Mouse (Mus musculus) liver, embryonic 12.5 days (tissue): ENCODE results near the gene Mettl16. TPM values are rescaled to one million over a fixed set of nuclear protein-coding genes. Genes with fewer than 3 reads are reported as not detected.

Experiments used
- ATAC-seq: fragments of 200-750 bp; cut with Nextera tagmentation; 2 replicates; pipeline ENCODE4 v1.8.0; 2017; ENCODE audit warnings: moderate number of reproducible peaks, mild to moderate bottlenecking, moderate library complexity
- H3K27ac ChIP-seq: fragments of 300-500 bp; sonication (generic); 2 replicates; pipeline ENCODE4 v1.5.1; 2016; ENCODE audit warnings: mild to moderate bottlenecking
- H3K27me3 ChIP-seq: fragments of 300-500 bp; sonication (generic); replicated peaks from 2 replicates; pipeline ENCODE4 v1.6.1; 2016; ENCODE audit warnings: mild to moderate bottlenecking, moderate library complexity
- H3K36me3 ChIP-seq: fragments of 300-500 bp; sonication (generic); 2 replicates; pipeline ENCODE4 v1.6.1; 2016; ENCODE audit warnings: mild to moderate bottlenecking, moderate library complexity
- H3K4me1 ChIP-seq: fragments of 300-500 bp; sonication (generic); 2 replicates; pipeline ENCODE4 v1.6.1; 2016
- H3K4me2 ChIP-seq: fragments of 300-500 bp; sonication (generic); 2 replicates; pipeline ENCODE4 v1.6.1; 2016; ENCODE audit warnings: mild to moderate bottlenecking, moderate library complexity
- H3K4me3 ChIP-seq: fragments of 300-500 bp; sonication (generic); 2 replicates; pipeline ENCODE4 v1.5.1; 2016; ENCODE audit warnings: mild to moderate bottlenecking, moderate library complexity
- H3K9ac ChIP-seq: fragments of 300-500 bp; sonication (generic); 2 replicates; pipeline ENCODE4 v1.6.1; 2016; ENCODE audit warnings: mild to moderate bottlenecking, moderate library complexity
- H3K9me3 ChIP-seq: fragments of 300-500 bp; sonication (generic); replicated peaks from 2 replicates; pipeline ENCODE4 v1.6.1; 2016; ENCODE audit warnings: mild to moderate bottlenecking, moderate library complexity
- WGBS: fragments of 180-500 bp; shearing (Covaris S2); methylation state at CpG from one replicate; pipeline ENCODE4 v1.1.7; 2016; ENCODE audit not compliant: insufficient replicate concordance; 5-methylcytosine and 5-hydroxymethylcytosine counted together
- polyA plus RNA-seq: library from polyadenylated mRNA; unstranded; fragments of >200 nt; fragmentation: Nextera tagmentation; extraction: Ambion mirVana; gene quantifications from 2 replicates; pipeline ENCODE4 v1.2.1, GENCODE M21; 2016

Mettl16 gene
- polyA plus RNA-seq, 1 experiment from 2014 or later: 46.6 TPM

DNA sequence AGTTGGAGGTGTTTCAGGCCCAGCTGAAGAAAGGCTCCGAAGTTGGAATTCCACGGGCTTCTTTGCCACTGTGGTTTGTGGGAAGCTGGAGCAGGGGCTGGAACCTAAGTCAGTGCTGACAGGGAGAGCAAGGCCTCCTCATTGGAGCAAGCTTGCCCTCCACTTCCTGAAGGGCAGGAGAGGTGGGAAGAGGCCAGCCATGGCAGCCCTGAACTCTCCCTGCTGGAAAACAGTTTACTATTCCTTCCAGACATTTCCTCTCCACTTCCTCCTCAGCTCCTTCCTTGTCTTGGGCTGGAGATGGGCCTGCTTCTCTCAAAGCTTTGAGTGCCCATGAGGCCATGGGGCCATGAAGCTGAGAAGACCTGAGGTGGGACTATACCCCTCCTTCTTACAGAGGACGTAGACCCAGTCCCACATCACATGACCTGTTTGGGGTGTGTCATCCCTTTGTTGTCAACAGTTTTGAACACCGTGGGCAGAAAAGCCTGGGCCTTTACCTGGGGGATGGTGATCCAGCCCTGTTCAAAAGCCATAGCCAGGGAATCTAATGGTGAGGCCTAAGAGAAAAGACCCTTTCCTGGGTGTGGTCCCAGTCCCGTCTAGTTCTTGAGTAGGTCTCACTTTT lies 64.1 kb downstream of the Mettl16 start:
- Histone ChIP-seq H3K9me3 (no peaks in the 10 kb centered on the region), H3K9ac (peak overlapping the region; percentile 15), H3K36me3 (peaks cover 7% of the 10 kb centered on the region), H3K27ac (peak overlapping the region; percentile 96), H3K4me3 (no peak overlapping the region), H3K4me2 (no peak overlapping the region), H3K27me3 (no peaks in the 10 kb centered on the region), H3K4me1 (peaks cover 86% of the 10 kb centered on the region)
- 39% methylated on average over 5 of the region's 5 CpGs for WGBS
- ATAC-seq: no peak

- Histone ChIP-seq H3K9ac (peak overlapping the region; percentile 15; the same call in 1 of the 2 replicates), H3K27me3 (no peaks in the 10 kb centered on the region), H3K4me1 (peaks cover 80% of the 10 kb centered on the region), H3K27ac (peak overlapping the region; percentile 98), H3K4me3 (no peak overlapping the region), H3K4me2 (no peak overlapping the region), H3K9me3 (no peaks in the 10 kb centered on the region), H3K36me3 (peaks cover 10% of the 10 kb centered on the region)
- 80% methylated on average over 6 of the region's 6 CpGs for WGBS
- ATAC-seq: no peak
Observed at GRCm38 (mm10) chr11:74835593-74836224, 65.1 kb downstream of the Mettl16 start.

GRCm38 (mm10) chr11:74836225-74837055 lies 65.8 kb downstream of the Mettl16 start:
- no peaks in the 10 kb centered on the region for H3K9me3 ChIP-seq
- WGBS: 88% methylated on average over 22 of the region's 22 CpGs
- no peaks in the 10 kb centered on the region for H3K27me3 ChIP-seq
- no peak for ATAC-seq
- peak overlapping the region; percentile 84 for H3K9ac ChIP-seq
- peak overlapping the region; percentile 93; the same call in 1 of the 2 replicates for H3K4me2 ChIP-seq
- H3K4me3 ChIP-seq: no peak overlapping the region
- H3K36me3 ChIP-seq: peaks cover 17% of the 10 kb centered on the region
- peak overlapping the region; percentile 98 for H3K27ac ChIP-seq
- peaks cover 76% of the 10 kb centered on the region for H3K4me1 ChIP-seq

GRCm38 (mm10) chr11:74837056-74837693 lies 66.5 kb downstream of the Mettl16 start:
- peak overlapping the region; percentile 65 for H3K4me3 ChIP-seq
- peak overlapping the region; percentile 93 for H3K4me2 ChIP-seq
- H3K36me3 ChIP-seq: peaks cover 24% of the 10 kb centered on the region
- peaks cover 72% of the 10 kb centered on the region for H3K4me1 ChIP-seq
- WGBS: 37% methylated on average over 16 of the region's 16 CpGs
- no peaks in the 10 kb centered on the region for H3K9me3 ChIP-seq
- peak overlapping the region; percentile 84 for H3K9ac ChIP-seq
- no peaks in the 10 kb centered on the region for H3K27me3 ChIP-seq
- H3K27ac ChIP-seq: peak overlapping the region; percentile 98
- ATAC-seq: peak; percentile 3; the same call in 1 of the 2 replicates

DNA sequence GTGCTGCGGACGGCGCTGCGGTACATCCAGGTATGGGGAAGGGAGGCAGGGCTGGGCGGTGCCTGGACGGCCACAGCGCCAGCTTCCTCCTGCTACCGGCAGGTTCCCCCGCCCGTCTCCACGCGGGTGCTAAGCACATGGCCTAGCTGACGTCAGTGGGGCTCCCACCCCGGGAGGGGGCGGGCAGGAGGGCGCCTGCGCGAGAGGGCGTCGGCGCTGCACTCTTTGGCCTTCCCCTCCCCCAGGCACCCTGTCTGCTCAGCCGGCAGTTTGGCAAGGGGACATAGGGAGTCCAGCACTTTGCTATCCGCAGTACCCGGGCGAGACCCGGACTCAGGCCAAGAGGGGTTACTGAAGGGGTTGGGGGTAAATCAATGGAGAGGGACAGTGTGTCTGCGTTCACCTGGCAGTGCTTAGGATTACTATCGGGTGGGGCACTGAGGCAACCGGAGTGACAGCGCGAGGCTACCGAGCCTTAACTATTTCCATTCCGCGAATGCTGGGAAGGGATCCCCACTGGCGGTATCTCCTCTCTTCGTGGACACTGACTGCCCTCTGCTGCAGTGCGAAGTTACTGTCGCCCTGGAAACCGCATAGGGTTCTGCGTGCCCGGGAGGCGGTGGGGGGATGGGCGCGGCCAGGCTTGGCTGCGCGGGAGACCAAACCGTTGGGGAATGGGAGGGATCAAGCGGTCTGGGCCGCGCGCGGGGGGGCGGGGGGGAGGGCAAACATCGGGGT lies 67.2 kb downstream of the Mettl16 start:
- Histone ChIP-seq H3K9me3 (no peaks in the 10 kb centered on the region), H3K4me3 (peak overlapping the region; percentile 65), H3K4me1 (peaks cover 70% of the 10 kb centered on the region), H3K27ac (peak overlapping the region; percentile 98), H3K9ac (peak overlapping the region; percentile 84), H3K36me3 (peaks cover 30% of the 10 kb centered on the region), H3K27me3 (no peaks in the 10 kb centered on the region), H3K4me2 (peak overlapping the region; percentile 93)
- under 1% methylated on average over 53 of the region's 54 CpGs for WGBS
- peak; percentile 82 for ATAC-seq

- peak overlapping the region; percentile 65 for H3K4me3 ChIP-seq
- peaks cover 36% of the 10 kb centered on the region for H3K36me3 ChIP-seq
- no peaks in the 10 kb centered on the region for H3K27me3 ChIP-seq
- peak overlapping the region; percentile 93 for H3K4me2 ChIP-seq
- H3K9me3 ChIP-seq: no peaks in the 10 kb centered on the region
- peak overlapping the region; percentile 98 for H3K27ac ChIP-seq
- ATAC-seq: peak; percentile 78
- H3K9ac ChIP-seq: peak overlapping the region; percentile 84
- WGBS: under 1% methylated on average over 35 of the region's 35 CpGs
- H3K4me1 ChIP-seq: peaks cover 70% of the 10 kb centered on the region
Observed at GRCm38 (mm10) chr11:74838441-74838840, 67.8 kb downstream of the Mettl16 start.

GRCm38 (mm10) chr11:74838971-74839370 lies 68.3 kb downstream of the Mettl16 start:
- H3K27ac ChIP-seq: peak overlapping the region; percentile 98
- peaks cover 41% of the 10 kb centered on the region for H3K36me3 ChIP-seq
- ATAC-seq: peak; percentile 33; the same call in 1 of the 2 replicates
- no peaks in the 10 kb centered on the region for H3K27me3 ChIP-seq
- H3K4me3 ChIP-seq: peak overlapping the region; percentile 65
- WGBS: 11% methylated on average over 6 of the region's 6 CpGs
- H3K9me3 ChIP-seq: no peaks in the 10 kb centered on the region
- peak overlapping the region; percentile 93 for H3K4me2 ChIP-seq
- peaks cover 64% of the 10 kb centered on the region for H3K4me1 ChIP-seq
- H3K9ac ChIP-seq: peak overlapping the region; percentile 84

DNA sequence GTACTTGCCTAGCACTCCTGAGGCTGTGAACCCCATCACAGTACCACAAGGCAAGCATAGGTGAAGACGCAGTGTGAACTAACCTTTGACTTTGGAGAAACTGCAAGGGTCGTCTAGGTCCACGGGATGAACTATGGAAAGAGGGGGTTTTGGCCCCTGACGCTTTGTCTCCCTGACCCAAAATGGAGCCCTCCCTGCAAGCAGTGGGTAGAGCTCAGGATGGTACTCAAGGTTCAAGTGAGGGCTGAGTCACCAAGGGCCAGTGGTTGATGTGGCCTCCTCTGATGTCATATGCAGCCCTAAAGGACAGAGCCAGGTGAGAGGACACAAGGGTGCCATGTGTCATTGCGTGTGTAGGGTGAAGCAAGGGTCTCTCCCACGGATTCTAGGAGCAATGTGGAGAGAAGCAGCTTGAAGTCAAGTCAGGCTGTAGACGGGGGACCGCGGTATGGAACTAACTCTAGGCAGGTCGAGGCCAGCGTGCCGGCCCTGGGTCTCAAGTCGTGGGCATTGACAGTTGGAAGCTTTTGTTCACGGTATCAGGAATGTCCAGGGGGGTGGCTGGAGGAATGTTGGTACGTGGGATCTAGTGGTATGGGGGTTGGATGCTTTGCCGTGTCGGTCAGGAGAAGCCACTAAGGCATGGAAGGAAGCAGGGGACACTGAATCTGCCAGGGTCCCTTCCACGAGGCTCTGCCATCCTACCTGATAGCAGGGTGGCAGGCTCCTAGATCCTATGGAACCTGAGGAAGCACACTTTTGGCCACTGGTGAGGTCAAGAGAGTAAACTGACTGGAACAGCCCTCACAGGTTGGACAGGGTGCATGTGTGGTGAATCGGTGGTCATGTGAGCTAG lies 69.5 kb downstream of the Mettl16 start:
- Histone ChIP-seq H3K9me3 (no peaks in the 10 kb centered on the region), H3K27me3 (no peaks in the 10 kb centered on the region), H3K36me3 (peaks cover 52% of the 10 kb centered on the region), H3K27ac (peak overlapping the region; percentile 98), H3K4me2 (no peak overlapping the region), H3K4me1 (peaks cover 53% of the 10 kb centered on the region), H3K9ac (no peak overlapping the region), H3K4me3 (no peak overlapping the region)
- 84% methylated on average over 19 of the region's 19 CpGs for WGBS
- ATAC-seq: no peak

DNA sequence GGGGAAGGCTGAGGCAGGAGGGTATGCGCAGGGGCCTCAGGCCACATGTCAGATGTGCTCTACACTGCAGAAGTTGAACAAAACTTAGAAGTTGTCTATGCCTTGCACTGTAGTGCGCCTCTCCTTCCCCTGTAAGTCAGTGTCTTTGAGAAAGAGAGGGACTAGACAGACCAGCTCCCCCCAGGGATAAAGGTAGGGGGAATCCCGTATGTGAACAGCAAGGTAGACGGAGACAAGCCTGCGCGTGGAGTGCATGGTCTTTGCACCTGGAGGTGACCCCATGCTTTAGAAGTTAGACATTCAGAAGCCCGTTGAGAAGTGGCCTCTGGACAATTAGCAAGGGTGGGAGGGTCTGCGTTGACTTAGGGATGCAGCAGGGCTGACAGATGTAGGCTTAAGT lies 70.1 kb downstream of the Mettl16 start:
- peak overlapping the region; percentile 37; the same call in 1 of the 2 replicates for H3K27ac ChIP-seq
- no peak for ATAC-seq
- peaks cover 57% of the 10 kb centered on the region for H3K36me3 ChIP-seq
- H3K4me2 ChIP-seq: no peak overlapping the region
- H3K9me3 ChIP-seq: peaks cover 3% of the 10 kb centered on the region; the same call in 1 of the 2 replicates
- no peak overlapping the region for H3K4me3 ChIP-seq
- H3K9ac ChIP-seq: no peak overlapping the region
- peaks cover 47% of the 10 kb centered on the region for H3K4me1 ChIP-seq
- 81% methylated on average over 8 of the region's 8 CpGs for WGBS
- H3K27me3 ChIP-seq: no peaks in the 10 kb centered on the region

GRCm38 (mm10) chr11:74841366-74841765 lies 70.7 kb downstream of the Mettl16 start:
- Histone ChIP-seq H3K4me3 (no peak overlapping the region), H3K9ac (no peak overlapping the region), H3K4me1 (peaks cover 40% of the 10 kb centered on the region), H3K36me3 (peaks cover 57% of the 10 kb centered on the region), H3K9me3 (peaks cover 5% of the 10 kb centered on the region; the same call in 1 of the 2 replicates), H3K4me2 (no peak overlapping the region), H3K27ac (peak overlapping the region; percentile 37), H3K27me3 (no peaks in the 10 kb centered on the region)
- ATAC-seq: no peak
- 80% methylated on average over 9 of the region's 9 CpGs for WGBS
